Mouse (Mus musculus): ENCODE data around the gene Kcnj14.

DNA sequence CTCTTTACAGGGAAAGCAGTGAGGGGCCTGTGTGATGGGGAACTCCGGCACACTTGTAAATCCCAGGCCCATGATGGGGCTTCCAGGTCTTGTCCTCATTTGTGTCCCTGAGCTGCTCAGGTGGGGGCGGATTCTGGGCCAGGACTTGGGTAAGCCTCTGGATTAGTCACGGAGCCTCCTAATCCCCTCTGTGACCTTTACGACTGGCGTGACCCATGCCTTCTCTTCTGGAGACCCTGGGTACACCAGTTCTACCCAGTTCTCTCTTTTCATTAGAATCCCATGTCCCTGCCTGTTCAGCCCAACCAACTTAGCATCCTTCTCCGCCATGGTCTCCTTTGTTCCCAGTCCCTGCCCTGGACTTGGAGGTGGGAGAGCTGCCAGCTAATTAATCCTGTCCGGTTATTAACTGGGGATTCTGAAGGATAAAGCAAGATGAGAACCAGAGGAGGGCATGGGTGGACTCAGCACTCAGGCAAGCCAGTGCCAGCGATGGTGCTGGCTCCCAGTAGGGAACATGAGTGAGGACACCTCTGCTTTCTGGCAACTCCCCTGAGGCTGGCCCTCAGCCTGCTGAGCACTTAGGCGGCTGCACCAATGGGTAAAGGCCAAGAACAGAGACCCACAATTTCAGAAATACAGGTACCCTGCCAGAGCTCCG is 9.1 kb downstream of the Kcnj14 start:
- TF ChIP-seq EP300 (IDR thresholded peaks at IDR 0.05; ENCODE audit: low read depth) (no peak), CTCF (IDR thresholded peaks at IDR 0.05; ENCODE audit: low read depth) (no peak)
